Comparison of ENCODE assay signal across 8 mouse cellular contexts in the genomic region with DNA sequence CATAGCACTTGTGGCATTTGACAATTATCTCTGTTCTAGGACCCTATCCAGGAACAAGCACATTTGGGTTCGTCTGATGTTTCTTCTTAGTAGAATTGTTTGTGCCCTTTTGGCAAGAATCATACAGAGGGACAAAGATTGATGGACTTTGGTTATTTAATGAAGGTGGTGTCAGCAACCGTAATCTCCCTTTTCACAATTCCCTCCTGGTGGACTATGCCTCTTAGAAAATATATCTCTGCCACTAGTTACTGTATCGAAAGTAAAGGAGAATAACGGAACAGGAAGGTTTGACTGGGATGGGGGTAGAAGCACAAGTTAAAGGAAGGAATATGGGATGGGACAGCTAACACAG. TPM values are rescaled to one million over a fixed set of nuclear protein-coding genes. Genes with fewer than 3 reads are reported as not detected.
DNase-seq lines count a peak whose midpoint lies in the region; ATAC-seq lines count a peak whose summit lies in the region.

Gene Cd302 (minus strand): TSS at position 22 of the 355 bp plus-strand sequence.

- no peak for ATAC-seq in heart, embryonic 16.5 days (replicated peaks; ENCODE audit: extremely low read depth, insufficient read depth, low FRiP score)
- ATAC-seq in liver, embryonic 11.5 days (replicated peaks; ENCODE audit: low FRiP score) = no peak

- H3K9ac ChIP-seq in heart, embryonic 16.5 days (ENCODE audit: low read length) = peak within 1 kb of the TSS; percentile 69
- peak within 1 kb of the TSS; percentile 32; the same call in 1 of the 2 replicates for H3K9ac ChIP-seq in liver, embryonic 11.5 days (ENCODE audit: low read depth, low read length)

- 36% methylated on average over 4 of the region's 4 CpGs for WGBS in heart, embryonic 16.5 days
- 30% methylated on average over 4 of the region's 4 CpGs for WGBS in liver, embryonic 11.5 days

- peak within 1 kb of the TSS; percentile 91 for H3K4me2 ChIP-seq in heart, embryonic 16.5 days (ENCODE audit: low read depth, low read length)
- peak within 1 kb of the TSS; percentile 61 for H3K4me2 ChIP-seq in liver, embryonic 11.5 days

- no peaks in the 10 kb centered on the region for H3K27me3 ChIP-seq in heart, embryonic 16.5 days (ENCODE audit: control insufficient read depth, insufficient read depth, low read length)
- H3K27me3 ChIP-seq in liver, embryonic 11.5 days (replicated peaks; ENCODE audit: control insufficient read depth, insufficient read depth, low read length) = no peaks in the 10 kb centered on the region

- DNase-seq in left cerebral cortex, adult 18-20 months (ENCODE audit: low spot score in 2 of 2) = no peak
- DNase-seq in left cerebral cortex, adult 9 months (ENCODE audit: low spot score in 2 of 2) = no peak
- DNase-seq in liver, embryonic 11.5 days (ENCODE audit: low spot score) = no peak
- no peak for DNase-seq in c-Kit-positive CD71-positive TER-119-positive erythroid progenitor cells, embryonic 14.5 days (ENCODE audit: low spot score)
- DNase-seq in retina, embryonic 14.5 days (ENCODE audit: low spot score) = no peak
- no peak for DNase-seq in lung, postnatal 4 days

- H3K27ac ChIP-seq in brown adipose tissue, adult 24 weeks (replicated peaks; ENCODE audit: low read depth, low read length) = peak within 1 kb of the TSS; percentile 69
- H3K27ac ChIP-seq in heart, embryonic 16.5 days (ENCODE audit: low read length) = no peak within 1 kb of the TSS
- no peak within 1 kb of the TSS for H3K27ac ChIP-seq in liver, embryonic 11.5 days (ENCODE audit: low read depth, low read length)

- peak within 1 kb of the TSS; percentile 78 for H3K4me3 ChIP-seq in brown adipose tissue, adult 24 weeks (ENCODE audit: insufficient read depth, low read depth, low read length)
- peak within 1 kb of the TSS; percentile 58 for H3K4me3 ChIP-seq in heart, embryonic 16.5 days (ENCODE audit: low read length)
- peak within 1 kb of the TSS; percentile 40 for H3K4me3 ChIP-seq in liver, embryonic 11.5 days (ENCODE audit: low read depth, low read length)

- H3K9me3 ChIP-seq in heart, embryonic 16.5 days (replicated peaks; ENCODE audit: control insufficient read depth, low read length) = no peaks in the 10 kb centered on the region
- no peaks in the 10 kb centered on the region for H3K9me3 ChIP-seq in liver, embryonic 11.5 days (ENCODE audit: control insufficient read depth, low read length)

- peaks cover 11% of the 10 kb centered on the region; the same call in 1 of the 2 replicates for H3K4me1 ChIP-seq in brown adipose tissue, adult 24 weeks (ENCODE audit: control insufficient read depth, insufficient read depth, insufficient read length, low read length)
- peaks cover 9% of the 10 kb centered on the region; the same call in 1 of the 2 replicates for H3K4me1 ChIP-seq in heart, embryonic 16.5 days (ENCODE audit: control insufficient read depth, insufficient read depth, low read length)
- H3K4me1 ChIP-seq in liver, embryonic 11.5 days (replicated peaks; ENCODE audit: control insufficient read depth, insufficient read depth, low read length) = no peaks in the 10 kb centered on the region; the same call in 1 of the 2 replicates

- no peaks in the 10 kb centered on the region for H3K36me3 ChIP-seq in heart, embryonic 16.5 days (ENCODE audit: control insufficient read depth, insufficient read depth)
- H3K36me3 ChIP-seq in liver, embryonic 11.5 days (ENCODE audit: control insufficient read depth, insufficient read depth, low read length) = no peaks in the 10 kb centered on the region

RNA-seq across cellular contexts. Expression of gene Cd302, which starts in this region (rescaled TPM):
- total RNA-seq in left cerebral cortex, adult 18-20 months (2021) = 10 to 100 TPM; 20.2 to 20.6 TPM
- 95.1 and 126 TPM in 2 replicates for polyA plus RNA-seq in brown adipose tissue, adult 24 weeks (2012; ENCODE audit: insufficient read depth, insufficient read length, missing spikeins)
- polyA plus RNA-seq in heart, embryonic 16.5 days (2015; fragmentation: Nextera tagmentation; extraction: Ambion mirVana) = 15.3 and 17.9 TPM in 2 replicates
- polyA plus RNA-seq in liver, embryonic 11.5 days (2014; fragmentation: Nextera tagmentation; extraction: Ambion mirVana) = 37.4 and 42.5 TPM in 2 replicates
